Mouse (Mus musculus): ENCODE results near the gene Gtf3c6. TPM values are rescaled to one million over a fixed set of nuclear protein-coding genes. Genes with fewer than 3 reads are reported as not detected.

The Gtf3c6 gene
- polyA plus RNA-seq, 1 experiment from 2014 or later: 71.7 TPM

Other genes starting within 250 kb of the Gtf3c6 start
- 0.65 and 1.1 TPM in 2 replicates for gene Mfsd4b1, start 232.8 kb downstream of the Gtf3c6 start, polyA plus RNA-seq (2014; fragmentation: Nextera tagmentation; extraction: Ambion mirVana)
- gene Slc16a10, start 115.8 kb downstream of the Gtf3c6 start, polyA plus RNA-seq (2014; fragmentation: Nextera tagmentation; extraction: Ambion mirVana): 9.7 and 16.9 TPM in 2 replicates
- 70.8 and 74.7 TPM in 2 replicates for gene Rpf2, start 11.1 kb downstream of the Gtf3c6 start, polyA plus RNA-seq (2014; fragmentation: Nextera tagmentation; extraction: Ambion mirVana)
- gene Amd1, start 44.1 kb upstream of the Gtf3c6 start, polyA plus RNA-seq (2014; fragmentation: Nextera tagmentation; extraction: Ambion mirVana): 47.5 and 57.4 TPM in 2 replicates
- gene Cdk19, start 81.5 kb upstream of the Gtf3c6 start, polyA plus RNA-seq (2014; fragmentation: Nextera tagmentation; extraction: Ambion mirVana): 14.4 and 15.2 TPM in 2 replicates